Mouse (Mus musculus) testis, postnatal 10 days (tissue): ENCODE measurements at regions not wholly inside any gene's neighbourhood (a gene's known extent, or its start where the extent isn't known, plus 50 kb on each side); places are given as distances from the start of the nearest gene placed in this dataset.

ENCODE experiments used
- DNase-seq: peaks from one replicate; pipeline ENCODE4 v3.0.0; 2021; ENCODE audit warnings: low spot score

GRCm38 (mm10) chr11:48605223-48605824, 194.8 kb upstream of the Rack1 start:
- DNase-seq = peak; percentile 50

- no peak for DNase-seq
These were observed 199.0 kb upstream of the Rack1 start for GRCm38 (mm10) chr11:48601096-48601495.

DNA sequence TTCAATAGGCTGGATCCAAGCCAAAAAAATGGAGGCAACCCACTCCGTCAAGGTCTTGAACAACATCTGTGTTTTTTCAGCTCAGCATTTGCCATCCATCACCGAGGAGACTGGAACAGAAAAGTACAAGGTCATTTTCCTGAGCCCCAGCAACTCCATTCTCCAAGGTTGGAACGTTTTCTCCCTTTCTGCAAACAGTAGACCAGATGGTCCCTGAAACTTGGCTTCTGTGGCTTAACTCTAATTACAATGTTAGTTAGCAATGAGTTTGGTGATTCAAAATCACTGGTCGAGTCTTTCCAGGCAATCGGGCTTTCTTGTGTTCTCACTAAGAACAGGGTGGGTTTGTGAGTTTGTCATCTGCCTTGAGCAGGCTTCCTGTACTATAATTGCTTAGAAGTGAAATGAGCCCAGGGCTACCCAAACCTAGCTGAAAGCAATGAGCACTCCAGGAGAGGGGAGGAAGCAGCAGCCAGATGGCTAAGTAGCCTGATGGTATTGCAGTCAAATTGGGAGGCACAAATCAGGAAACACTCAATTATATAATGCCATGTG, 200.5 kb upstream of the Rack1 start:
- DNase-seq = no peak

- no peak for DNase-seq
These were observed 201.1 kb upstream of the Rack1 start for GRCm38 (mm10) chr11:48599033-48599432.

DNA sequence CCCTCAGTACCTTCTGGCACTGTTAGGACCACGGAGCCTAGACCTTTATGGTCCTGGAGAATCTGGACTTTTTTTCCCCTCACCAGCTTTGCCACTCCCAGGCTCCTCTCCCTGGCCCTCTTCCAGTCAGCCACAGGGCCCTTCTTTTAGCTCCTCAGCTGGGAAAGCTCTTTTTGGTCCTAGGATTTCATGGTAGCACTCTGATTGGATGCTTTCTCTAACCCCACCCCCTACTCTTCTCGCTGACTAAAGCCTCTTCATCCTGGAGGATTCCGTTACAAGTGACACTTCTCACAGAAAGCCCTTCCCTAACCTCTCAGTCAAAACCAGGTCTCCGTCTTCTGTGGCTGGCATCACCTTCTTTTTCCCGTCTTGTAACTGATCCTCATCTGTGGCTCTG, 205.7 kb upstream of the Rack1 start:
- DNase-seq = no peak

- peak; percentile 84 for DNase-seq
These were observed 211.1 kb upstream of the Rack1 start for GRCm38 (mm10) chr11:48588833-48589649.

DNA sequence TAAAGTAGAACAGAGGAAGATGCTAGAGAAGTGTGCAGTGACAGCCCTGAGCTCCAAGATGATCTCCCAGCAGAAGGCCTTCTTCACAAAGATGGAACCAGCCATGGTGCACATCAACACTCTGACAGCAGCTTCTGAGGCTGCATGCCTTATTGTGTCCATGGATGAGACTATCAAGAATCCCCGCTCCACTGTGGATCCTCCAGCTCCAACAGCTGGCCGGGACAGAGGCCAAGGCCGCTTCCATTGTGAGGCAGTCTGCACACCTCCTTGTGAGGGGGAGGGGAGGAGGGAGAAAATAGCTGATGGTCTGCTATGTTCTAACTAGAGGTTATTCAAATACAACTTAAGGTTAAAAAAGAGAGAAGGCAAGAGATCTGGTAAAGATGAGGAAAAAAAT, 231.4 kb upstream of the Rack1 start:
- DNase-seq = peak; percentile 60

- no peak for DNase-seq
These were observed 232.3 kb upstream of the Rack1 start for GRCm38 (mm10) chr11:48567583-48568562.

- no peak for DNase-seq
These were observed 242.1 kb upstream of the Rack1 start for GRCm38 (mm10) chr11:48558053-48558452.

DNA sequence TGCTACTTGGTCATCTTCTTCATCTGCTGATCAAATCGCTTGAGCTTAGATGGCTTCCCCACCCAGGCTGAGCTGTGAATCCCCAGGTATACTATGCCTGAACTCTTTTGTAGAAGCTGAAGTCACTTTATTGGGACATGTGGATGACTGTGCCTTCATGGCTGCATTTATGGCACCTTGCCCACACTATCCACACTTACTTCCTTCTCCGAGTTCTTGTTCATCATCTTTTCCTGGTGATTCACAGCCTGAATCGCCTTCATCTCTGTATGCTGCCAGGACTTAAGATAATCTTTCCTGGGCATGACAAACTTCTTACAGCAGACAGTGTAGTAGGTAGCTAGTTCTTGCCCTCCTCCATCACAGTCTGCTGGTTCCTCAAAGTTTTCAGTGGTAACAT, 248.1 kb upstream of the Rack1 start:
- DNase-seq = no peak

GRCm38 (mm10) chr11:48551201-48551600, 248.9 kb upstream of the Rack1 start:
- DNase-seq = no peak

GRCm38 (mm10) chr11:48526316-48526715, 273.8 kb upstream of the Rack1 start:
- no peak for DNase-seq

DNA sequence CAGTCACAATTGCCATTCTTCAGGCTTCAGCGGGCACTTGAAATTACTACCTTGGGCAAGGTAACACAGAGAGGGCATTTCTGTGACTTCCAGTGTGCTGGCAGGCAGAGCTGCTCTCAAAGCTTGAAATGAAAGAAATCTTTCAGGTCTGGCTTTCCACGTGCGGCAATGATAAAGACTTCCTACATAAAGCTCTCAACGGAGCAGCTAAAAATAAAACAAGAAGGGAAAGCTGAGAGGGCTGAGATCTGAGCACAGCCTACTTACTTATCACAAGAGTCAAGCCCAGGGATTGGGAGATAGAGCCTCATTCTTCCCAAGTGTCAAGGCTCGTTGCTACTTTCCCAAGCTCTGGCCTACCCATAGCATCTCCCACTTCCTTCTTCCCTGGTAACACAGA, 274.6 kb upstream of the Rack1 start:
- no peak for DNase-seq

DNA sequence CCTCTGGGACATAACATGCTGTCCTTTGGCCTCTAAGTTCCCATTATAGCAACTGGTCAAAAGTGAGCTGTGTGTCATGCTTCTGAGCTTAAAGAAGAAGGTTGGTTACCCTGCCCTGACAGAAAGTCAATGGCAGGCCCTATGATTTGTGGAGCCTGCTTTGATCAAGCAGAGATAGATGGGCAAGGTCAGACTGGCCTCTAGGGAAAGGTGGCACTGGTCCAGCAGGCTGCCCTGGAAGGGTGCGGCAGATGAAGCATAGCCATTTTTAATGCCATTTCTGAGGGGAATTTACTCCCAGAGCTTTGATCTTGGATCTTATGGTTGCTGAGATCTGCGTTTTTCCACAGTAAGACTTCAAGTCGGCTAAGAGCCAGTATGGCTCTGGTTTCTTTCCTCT, 293.2 kb upstream of the Rack1 start:
- no peak for DNase-seq

GRCm38 (mm10) chr11:48502011-48502806, 297.9 kb upstream of the Rack1 start:
- no peak for DNase-seq

GRCm38 (mm10) chr11:48499057-48499456, 301.1 kb upstream of the Rack1 start:
- no peak for DNase-seq

DNA sequence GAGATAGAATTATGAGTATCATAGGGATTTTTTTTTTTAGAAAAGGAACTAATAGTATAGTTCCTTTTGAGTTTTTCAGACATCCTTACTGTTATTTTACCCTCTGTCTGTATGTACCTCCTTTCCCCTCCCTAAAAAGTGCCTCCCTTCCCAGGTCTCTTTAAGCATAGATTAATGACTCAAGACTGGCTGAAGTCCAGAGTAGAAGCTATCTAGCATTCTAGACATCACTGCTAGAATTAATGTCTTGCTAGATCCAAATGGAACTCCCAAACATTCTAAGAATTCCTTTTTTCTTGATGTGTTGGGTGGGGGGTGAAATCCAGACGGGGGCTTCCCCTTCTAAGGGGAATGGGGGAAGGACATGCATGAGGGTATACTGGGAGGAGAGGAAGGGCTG, 311.8 kb upstream of the Rack1 start:
- no peak for DNase-seq

- DNase-seq = no peak
These were observed 336.1 kb upstream of the Rack1 start for GRCm38 (mm10) chr11:48464036-48464435.

- no peak for DNase-seq
These were observed 350.2 kb upstream of the Rack1 start for GRCm38 (mm10) chr11:48449883-48450282.

GRCm38 (mm10) chr11:48442534-48443254, 357.4 kb upstream of the Rack1 start:
- no peak for DNase-seq

GRCm38 (mm10) chr11:48436712-48437111, 363.4 kb upstream of the Rack1 start:
- DNase-seq = no peak
